Mouse (Mus musculus): ENCODE results near the gene Aloxe3.

GRCm38 (mm10) chr11:69098039-69098761 is 27.5 kb upstream of the Aloxe3 start:
- TF ChIP-seq CTCF (conservative IDR thresholded peaks at IDR 0.05; ENCODE audit: low read length) (no peak), NANOG (IDR thresholded peaks at IDR 0.05; ENCODE audit: borderline replicate concordance, low read length) (no peak), POU5F1 (IDR thresholded peaks at IDR 0.05; ENCODE audit: borderline replicate concordance, low read length) (no peak)
